Mouse (Mus musculus) ES-E14 (cell line): Measurements from ENCODE around the gene Il16. TPM values are rescaled to one million over a fixed set of nuclear protein-coding genes. Genes with fewer than 3 reads are reported as not detected.

Experiments used
- DNase-seq: peaks from one replicate; pipeline ENCODE4 v3.0.0-alpha.2; 2013; ENCODE audit warnings: low read depth, low spot score
- H3K27ac ChIP-seq: 2 replicates; pipeline ENCODE4 v1.5.1; 2012; ENCODE audit warnings: low read depth, mild to moderate bottlenecking, low read length, moderate library complexity, mixed read lengths; ENCODE audit not compliant: poor library complexity, insufficient read depth, severe bottlenecking
- H3K36me3 ChIP-seq: 2 replicates; pipeline ENCODE4 v1.6.1; 2012; ENCODE audit warnings: mild to moderate bottlenecking, low read length, moderate library complexity, mixed read lengths; ENCODE audit not compliant: control insufficient read depth, poor library complexity, insufficient read depth, severe bottlenecking
- H3K4me1 ChIP-seq, 2 experiments: fragments of 150-350 bp in 1 of 2; sonication (generic) in 1 of 2; 2 replicates each; pipeline ENCODE4 v1.6.1; 2012; ENCODE audit warnings: low read length in 2 of 2, mild to moderate bottlenecking in 1 of 2, mixed read lengths in 1 of 2; ENCODE audit not compliant: control insufficient read depth in 2 of 2, insufficient read depth in 2 of 2, poor library complexity in 1 of 2
- H3K4me3 ChIP-seq, 2 experiments: fragments of 150-350 bp in 1 of 2; sonication (generic) in 1 of 2; 2 replicates each; pipeline ENCODE4 v1.5.1; 2012; ENCODE audit warnings: low read length in 2 of 2, low read depth in 1 of 2, mild to moderate bottlenecking in 1 of 2, mixed read lengths in 1 of 2; ENCODE audit not compliant: insufficient read depth in 1 of 2, poor library complexity in 1 of 2, severe bottlenecking in 1 of 2
- H3K9ac ChIP-seq: 2 replicates; pipeline ENCODE4 v1.6.1; 2012; ENCODE audit warnings: low read depth, mild to moderate bottlenecking, low read length, mixed read lengths; ENCODE audit not compliant: poor library complexity, insufficient read depth, severe bottlenecking
- H3K9me3 ChIP-seq: fragments of 150-350 bp; sonication (generic); 2 replicates; pipeline ENCODE4 v1.6.1; 2012; ENCODE audit warnings: low read depth, mild to moderate bottlenecking, low read length; ENCODE audit not compliant: control insufficient read depth, insufficient read depth
- CHD2 ChIP-seq: IDR thresholded peaks from 2 replicates; pipeline ENCODE4 v1.6.1; 2014; ENCODE audit warnings: mild to moderate bottlenecking, low read depth, low read length, inconsistent platforms
- HCFC1 ChIP-seq: IDR thresholded peaks from 2 replicates; pipeline ENCODE4 v1.6.1; 2012; ENCODE audit warnings: low read length, inconsistent platforms, borderline replicate concordance; ENCODE audit not compliant: insufficient read depth
- MAFK ChIP-seq: IDR thresholded peaks from 2 replicates; pipeline ENCODE4 v1.6.1; 2014; ENCODE audit warnings: mild to moderate bottlenecking, low read depth, low read length, inconsistent platforms; ENCODE audit not compliant: insufficient read depth
- ZC3H11A ChIP-seq: IDR thresholded peaks from 2 replicates; pipeline ENCODE4 v1.6.1; 2012; ENCODE audit warnings: low read depth, mild to moderate bottlenecking, inconsistent platforms, low read length, borderline replicate concordance
- ZNF384 ChIP-seq: IDR thresholded peaks from 2 replicates; pipeline ENCODE4 v1.6.1; 2012; ENCODE audit warnings: low read depth, low read length, inconsistent platforms
- in situ Hi-C, 2 experiments: fragments of 600-800 bp; cut with MboI; formaldehyde crosslinking; loops; one replicate each; pipeline ENCODE4 v1.15.1; 2025; ENCODE audit warnings: low sequenced_read_pairs in 2 of 2, inconsistent platforms in 1 of 2; ENCODE audit not compliant: unreplicated experiment in 2 of 2
- total RNA-seq: library from RNA; depleted of rRNA; stranded (reverse); fragments of 300-350 nt; gene quantifications from 2 replicates; pipeline ENCODE4 v1.2.3, GENCODE M21; 2012

Gene Il16
- total RNA-seq, 1 experiment: 0.36 TPM

DNA sequence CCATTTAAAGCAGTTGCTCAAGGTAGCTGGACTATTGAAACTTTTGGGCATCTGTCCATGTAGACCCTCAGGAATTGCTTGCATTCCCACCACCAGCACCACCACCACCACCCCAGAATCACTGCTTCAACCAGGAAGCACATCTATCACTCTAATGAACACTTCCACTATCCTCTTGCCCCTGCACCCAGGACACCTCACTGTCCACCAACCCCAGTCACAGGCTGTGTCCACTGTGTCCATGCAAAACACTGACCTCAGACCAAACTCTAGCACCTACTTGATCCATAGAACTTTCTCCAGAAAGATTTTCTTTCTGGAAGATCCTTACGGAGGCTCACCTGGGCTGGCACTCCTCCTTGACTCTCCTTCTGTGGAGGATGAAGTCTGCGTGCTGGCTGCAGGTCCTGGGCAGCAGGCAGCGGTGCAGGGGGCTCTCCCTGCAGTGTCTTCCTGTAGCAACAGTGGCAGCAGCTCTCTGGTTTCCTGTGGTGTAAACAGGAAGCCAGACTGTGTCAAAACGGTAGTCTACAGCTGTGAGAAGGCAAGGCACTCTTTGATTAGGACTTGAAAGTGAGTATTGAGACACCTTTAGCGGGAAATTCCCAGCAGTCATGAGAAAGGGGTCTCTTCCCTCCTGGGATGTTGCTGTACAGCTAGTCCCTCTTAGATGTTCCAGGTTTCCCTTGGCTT is 90.4 kb downstream of the Il16 start:
- DNase-seq: no peak
- Histone ChIP-seq H3K4me1 (no peaks in the 10 kb centered on the region), H3K4me3 (no peak overlapping the region), H3K36me3 (no peaks in the 10 kb centered on the region), H3K27ac (no peak overlapping the region), H3K9me3 (no peaks in the 10 kb centered on the region), H3K9ac (no peak overlapping the region)
- TF ChIP-seq ZC3H11A: no peak
- no peak for TF ChIP-seq MAFK
- no peak for TF ChIP-seq CHD2
- TF ChIP-seq ZNF384: no peak
- TF ChIP-seq HCFC1: no peak
- in situ Hi-C loops: no loop called here

DNA sequence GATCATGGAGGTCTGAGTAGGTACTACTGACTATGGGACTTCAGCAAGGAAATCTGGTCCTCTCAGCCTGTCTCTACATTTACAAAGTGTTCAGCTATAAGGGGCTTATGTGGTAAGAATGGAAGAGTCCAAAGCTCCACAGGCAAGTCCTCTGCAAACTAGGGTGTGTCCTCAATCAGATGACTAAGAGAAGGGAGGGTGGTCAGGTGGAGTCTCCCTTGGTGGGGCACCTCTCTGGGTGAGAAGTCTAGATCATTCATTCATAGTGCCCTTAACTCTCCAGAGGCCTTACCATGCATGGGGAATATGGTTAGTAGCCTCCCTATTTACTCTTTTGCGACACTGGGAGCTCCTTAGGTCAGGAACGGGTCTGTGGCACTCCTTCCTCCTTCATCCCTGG is 91.3 kb downstream of the Il16 start:
- Histone ChIP-seq H3K27ac (no peak overlapping the region), H3K9ac (no peak overlapping the region), H3K9me3 (no peaks in the 10 kb centered on the region), H3K4me3 (no peak overlapping the region), H3K36me3 (no peaks in the 10 kb centered on the region), H3K4me1 (no peaks in the 10 kb centered on the region)
- DNase-seq: no peak
- TF ChIP-seq ZNF384: no peak
- no peak for TF ChIP-seq HCFC1
- TF ChIP-seq ZC3H11A: no peak
- no peak for TF ChIP-seq CHD2
- TF ChIP-seq MAFK: no peak
- in situ Hi-C loops: no loop called here

DNA sequence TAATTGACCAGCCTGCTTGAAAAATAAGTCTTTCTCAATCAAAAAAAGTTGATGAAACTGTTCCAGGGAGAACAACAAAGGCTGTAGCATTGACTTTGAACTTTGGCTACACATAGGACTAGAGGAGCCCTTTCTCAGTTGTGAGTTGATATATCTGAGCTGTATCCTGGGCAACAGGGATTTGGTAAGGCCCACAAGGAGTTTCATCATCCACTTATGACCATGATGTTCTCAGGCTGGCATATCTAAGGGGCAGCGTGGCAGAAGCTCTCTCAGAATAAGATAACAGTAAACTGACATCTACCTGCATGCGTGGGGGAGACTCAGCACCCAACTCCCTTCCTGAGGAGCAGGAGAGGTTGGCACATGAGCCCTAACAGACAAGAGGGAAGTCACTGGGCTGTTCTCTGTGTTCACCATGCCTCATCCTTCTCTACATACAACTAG is 91.9 kb downstream of the Il16 start:
- Histone ChIP-seq H3K36me3 (no peaks in the 10 kb centered on the region), H3K27ac (no peak overlapping the region), H3K4me3 (no peak overlapping the region), H3K9me3 (no peaks in the 10 kb centered on the region), H3K4me1 (no peaks in the 10 kb centered on the region), H3K9ac (no peak overlapping the region)
- in situ Hi-C loops: no loop called here
- TF ChIP-seq HCFC1: no peak
- no peak for TF ChIP-seq ZNF384
- TF ChIP-seq ZC3H11A: no peak
- no peak for TF ChIP-seq CHD2
- no peak for TF ChIP-seq MAFK
- no peak for DNase-seq

DNA sequence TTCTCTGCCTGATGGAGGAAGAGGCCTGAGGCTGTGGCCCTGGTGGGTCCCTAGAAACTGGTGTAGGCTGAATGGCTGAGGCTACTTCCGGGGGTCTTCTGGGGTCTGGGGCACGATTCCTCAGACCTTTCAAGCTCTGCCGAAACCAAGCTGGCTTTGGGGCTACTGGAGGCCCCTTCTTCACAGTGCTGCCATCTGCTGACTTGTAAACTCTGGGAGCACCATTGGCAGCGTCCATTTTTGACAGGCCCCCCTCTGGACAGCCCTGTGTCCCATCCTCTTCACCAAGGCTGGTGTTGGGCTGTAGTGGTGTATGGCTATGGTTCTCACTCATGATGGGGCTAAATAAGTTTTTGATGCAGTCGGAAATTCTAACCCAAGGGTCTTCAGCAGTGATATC is 93.0 kb downstream of the Il16 start:
- H3K36me3 ChIP-seq: no peaks in the 10 kb centered on the region
- no peak for DNase-seq
- no peaks in the 10 kb centered on the region for H3K9me3 ChIP-seq
- no peak overlapping the region for H3K27ac ChIP-seq
- no peaks in the 10 kb centered on the region for H3K4me1 ChIP-seq
- TF ChIP-seq CHD2: no peak
- H3K4me3 ChIP-seq: no peak overlapping the region
- in situ Hi-C loops: no loop called here
- H3K9ac ChIP-seq: no peak overlapping the region

DNA sequence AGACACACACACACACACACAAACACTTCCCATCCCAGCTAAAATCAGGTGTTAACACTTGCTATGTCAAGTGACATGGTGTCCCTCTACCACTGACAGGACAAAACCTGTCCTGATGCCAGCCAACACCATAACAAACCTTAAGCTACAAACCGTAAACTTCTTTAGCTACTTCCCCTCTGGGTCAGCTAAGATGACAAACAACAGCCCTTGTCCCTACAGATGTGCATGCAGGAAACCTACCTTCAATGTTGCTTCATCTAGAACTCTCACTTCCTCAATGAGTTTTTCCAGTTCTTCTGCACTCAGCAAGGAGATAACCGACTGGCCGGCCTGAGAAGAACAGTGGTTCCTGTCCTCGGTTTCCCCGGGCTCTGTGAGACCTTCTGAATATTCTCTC is 94.9 kb downstream of the Il16 start:
- TF ChIP-seq MAFK: no peak
- TF ChIP-seq CHD2: no peak
- no peak for TF ChIP-seq ZC3H11A
- TF ChIP-seq ZNF384: no peak
- no peak for TF ChIP-seq HCFC1
- Histone ChIP-seq H3K4me1 (no peaks in the 10 kb centered on the region), H3K36me3 (no peaks in the 10 kb centered on the region), H3K4me3 (no peak overlapping the region), H3K9me3 (no peaks in the 10 kb centered on the region), H3K27ac (no peak overlapping the region), H3K9ac (no peak overlapping the region)
- no peak for DNase-seq
- in situ Hi-C loops: no loop called here
